Mouse (Mus musculus): ENCODE data around the gene Ltbp2. TPM values are rescaled to one million over a fixed set of nuclear protein-coding genes. Genes with fewer than 3 reads are reported as not detected.
A peak's percentile ranks its signal among the peaks of the same experiment; 100 is the strongest.

Gene Ltbp2
- polyA plus RNA-seq, 1 experiment from 2014 or later: 0.04 TPM

GRCm38 (mm10) chr12:84771981-84772520 is 104.3 kb downstream of the Ltbp2 start:
- ATAC-seq (replicated peaks; ENCODE audit: insufficient number of reproducible peaks, low FRiP score, low TSS enrichment, low read depth) (no peak), DNase-seq (ENCODE audit: low spot score) (peak; percentile 63)
- Histone ChIP-seq H3K9ac (replicated peaks; ENCODE audit: low read length) (peak overlapping the region; percentile 79), H3K27ac (replicated peaks; ENCODE audit: low read depth, low read length) (peak overlapping the region; percentile 86), H3K9me3 (replicated peaks; ENCODE audit: control insufficient read depth, low read length) (no peaks in the 10 kb centered on the region), H3K27me3 (ENCODE audit: control insufficient read depth, insufficient read depth, low read length) (no peaks in the 10 kb centered on the region), H3K4me1 (ENCODE audit: control insufficient read depth, insufficient read depth, low read length) (no peaks in the 10 kb centered on the region; the same call in 1 of the 2 replicates), H3K36me3 (replicated peaks; ENCODE audit: control insufficient read depth, insufficient read depth, low read depth, low read length) (no peaks in the 10 kb centered on the region), H3K4me3 (ENCODE audit: low read depth, low read length) (peak overlapping the region; percentile 57), H3K4me2 (ENCODE audit: low read depth, low read length) (peak overlapping the region; percentile 61)
- 3% methylated on average over 10 of the region's 10 CpGs for WGBS

- WGBS: 88% methylated on average over 7 of the region's 7 CpGs
- Histone ChIP-seq H3K4me2 (ENCODE audit: low read depth, low read length) (no peak overlapping the region), H3K9me3 (replicated peaks; ENCODE audit: control insufficient read depth, low read length) (no peaks in the 10 kb centered on the region), H3K27me3 (ENCODE audit: control insufficient read depth, insufficient read depth, low read length) (no peaks in the 10 kb centered on the region), H3K36me3 (replicated peaks; ENCODE audit: control insufficient read depth, insufficient read depth, low read depth, low read length) (peaks cover 2% of the 10 kb centered on the region), H3K9ac (replicated peaks; ENCODE audit: low read length) (no peak overlapping the region), H3K4me3 (ENCODE audit: low read depth, low read length) (no peak overlapping the region), H3K4me1 (ENCODE audit: control insufficient read depth, insufficient read depth, low read length) (no peaks in the 10 kb centered on the region; the same call in 1 of the 2 replicates), H3K27ac (replicated peaks; ENCODE audit: low read depth, low read length) (no peak overlapping the region)
- DNase-seq (ENCODE audit: low spot score): no peak
- ATAC-seq (replicated peaks; ENCODE audit: insufficient number of reproducible peaks, low FRiP score, low TSS enrichment, low read depth): no peak
Observed at GRCm38 (mm10) chr12:84769624-84770023, 106.7 kb downstream of the Ltbp2 start.

GRCm38 (mm10) chr12:84767510-84767909 is 108.8 kb downstream of the Ltbp2 start:
- no peak overlapping the region for H3K4me3 ChIP-seq (ENCODE audit: low read depth, low read length)
- H3K9ac ChIP-seq (replicated peaks; ENCODE audit: low read length): no peak overlapping the region
- no peaks in the 10 kb centered on the region for H3K27me3 ChIP-seq (ENCODE audit: control insufficient read depth, insufficient read depth, low read length)
- ATAC-seq (replicated peaks; ENCODE audit: insufficient number of reproducible peaks, low FRiP score, low TSS enrichment, low read depth): no peak
- 87% methylated on average over 6 of the region's 6 CpGs for WGBS
- no peaks in the 10 kb centered on the region; the same call in 1 of the 2 replicates for H3K4me1 ChIP-seq (ENCODE audit: control insufficient read depth, insufficient read depth, low read length)
- no peak overlapping the region for H3K27ac ChIP-seq (replicated peaks; ENCODE audit: low read depth, low read length)
- no peak overlapping the region for H3K4me2 ChIP-seq (ENCODE audit: low read depth, low read length)
- no peak for DNase-seq (ENCODE audit: low spot score)
- peaks cover 5% of the 10 kb centered on the region for H3K36me3 ChIP-seq (replicated peaks; ENCODE audit: control insufficient read depth, insufficient read depth, low read depth, low read length)
- no peaks in the 10 kb centered on the region for H3K9me3 ChIP-seq (replicated peaks; ENCODE audit: control insufficient read depth, low read length)

- 70% methylated on average over 5 of the region's 5 CpGs for WGBS
- no peaks in the 10 kb centered on the region for H3K9me3 ChIP-seq (replicated peaks; ENCODE audit: control insufficient read depth, low read length)
- no peak for DNase-seq (ENCODE audit: low spot score)
Observed at GRCm38 (mm10) chr12:84766113-84766735, 110.1 kb downstream of the Ltbp2 start.

GRCm38 (mm10) chr12:84765506-84765905 is 110.8 kb downstream of the Ltbp2 start:
- Histone ChIP-seq H3K4me2 (ENCODE audit: low read depth, low read length) (no peak overlapping the region), H3K4me3 (ENCODE audit: low read depth, low read length) (no peak overlapping the region), H3K9ac (replicated peaks; ENCODE audit: low read length) (no peak overlapping the region), H3K9me3 (replicated peaks; ENCODE audit: control insufficient read depth, low read length) (no peaks in the 10 kb centered on the region), H3K27ac (replicated peaks; ENCODE audit: low read depth, low read length) (no peak overlapping the region), H3K4me1 (ENCODE audit: control insufficient read depth, insufficient read depth, low read length) (no peaks in the 10 kb centered on the region), H3K27me3 (ENCODE audit: control insufficient read depth, insufficient read depth, low read length) (no peaks in the 10 kb centered on the region), H3K36me3 (replicated peaks; ENCODE audit: control insufficient read depth, insufficient read depth, low read depth, low read length) (peaks cover 5% of the 10 kb centered on the region)
- WGBS: 90% methylated on average over 15 of the region's 15 CpGs
- no peak for ATAC-seq (replicated peaks; ENCODE audit: insufficient number of reproducible peaks, low FRiP score, low TSS enrichment, low read depth)
- DNase-seq (ENCODE audit: low spot score): no peak

More at GRCm38 (mm10) chr12:84766113-84766735, 110.1 kb downstream of the Ltbp2 start:
- no peaks in the 10 kb centered on the region for H3K4me1 ChIP-seq (ENCODE audit: control insufficient read depth, insufficient read depth, low read length)
- H3K4me2 ChIP-seq (ENCODE audit: low read depth, low read length): no peak overlapping the region
- H3K27ac ChIP-seq (replicated peaks; ENCODE audit: low read depth, low read length): no peak overlapping the region
- no peak overlapping the region for H3K9ac ChIP-seq (replicated peaks; ENCODE audit: low read length)
- H3K27me3 ChIP-seq (ENCODE audit: control insufficient read depth, insufficient read depth, low read length): no peaks in the 10 kb centered on the region
- no peak for ATAC-seq (replicated peaks; ENCODE audit: insufficient number of reproducible peaks, low FRiP score, low TSS enrichment, low read depth)
- peaks cover 5% of the 10 kb centered on the region for H3K36me3 ChIP-seq (replicated peaks; ENCODE audit: control insufficient read depth, insufficient read depth, low read depth, low read length)
- no peak overlapping the region for H3K4me3 ChIP-seq (ENCODE audit: low read depth, low read length)

GRCm38 (mm10) chr12:84764756-84765155 is 111.6 kb downstream of the Ltbp2 start:
- no peaks in the 10 kb centered on the region for H3K9me3 ChIP-seq (replicated peaks; ENCODE audit: control insufficient read depth, low read length)
- no peak for ATAC-seq (replicated peaks; ENCODE audit: insufficient number of reproducible peaks, low FRiP score, low TSS enrichment, low read depth)
- no peak overlapping the region for H3K4me3 ChIP-seq (ENCODE audit: low read depth, low read length)
- no peak for DNase-seq (ENCODE audit: low spot score)
- no peak overlapping the region for H3K9ac ChIP-seq (replicated peaks; ENCODE audit: low read length)
- H3K4me1 ChIP-seq (ENCODE audit: control insufficient read depth, insufficient read depth, low read length): no peaks in the 10 kb centered on the region
- H3K27ac ChIP-seq (replicated peaks; ENCODE audit: low read depth, low read length): no peak overlapping the region
- H3K36me3 ChIP-seq (replicated peaks; ENCODE audit: control insufficient read depth, insufficient read depth, low read depth, low read length): peaks cover 5% of the 10 kb centered on the region
- H3K4me2 ChIP-seq (ENCODE audit: low read depth, low read length): no peak overlapping the region
- 88% methylated on average over 7 of the region's 7 CpGs for WGBS
- no peaks in the 10 kb centered on the region for H3K27me3 ChIP-seq (ENCODE audit: control insufficient read depth, insufficient read depth, low read length)

- Histone ChIP-seq H3K27me3 (ENCODE audit: control insufficient read depth, insufficient read depth, low read length) (no peaks in the 10 kb centered on the region), H3K36me3 (replicated peaks; ENCODE audit: control insufficient read depth, insufficient read depth, low read depth, low read length) (peaks cover 5% of the 10 kb centered on the region), H3K9ac (replicated peaks; ENCODE audit: low read length) (no peak overlapping the region), H3K27ac (replicated peaks; ENCODE audit: low read depth, low read length) (no peak overlapping the region), H3K4me1 (ENCODE audit: control insufficient read depth, insufficient read depth, low read length) (no peaks in the 10 kb centered on the region), H3K4me2 (ENCODE audit: low read depth, low read length) (no peak overlapping the region), H3K9me3 (replicated peaks; ENCODE audit: control insufficient read depth, low read length) (no peaks in the 10 kb centered on the region), H3K4me3 (ENCODE audit: low read depth, low read length) (no peak overlapping the region)
- DNase-seq (ENCODE audit: low spot score) (no peak), ATAC-seq (replicated peaks; ENCODE audit: insufficient number of reproducible peaks, low FRiP score, low TSS enrichment, low read depth) (no peak)
- 91% methylated on average over 13 of the region's 13 CpGs for WGBS
Observed at GRCm38 (mm10) chr12:84763577-84764218, 112.6 kb downstream of the Ltbp2 start.

- Histone ChIP-seq H3K4me3 (ENCODE audit: low read depth, low read length) (no peak overlapping the region), H3K27me3 (ENCODE audit: control insufficient read depth, insufficient read depth, low read length) (no peaks in the 10 kb centered on the region), H3K27ac (replicated peaks; ENCODE audit: low read depth, low read length) (no peak overlapping the region), H3K36me3 (replicated peaks; ENCODE audit: control insufficient read depth, insufficient read depth, low read depth, low read length) (peaks cover 5% of the 10 kb centered on the region), H3K4me2 (ENCODE audit: low read depth, low read length) (no peak overlapping the region), H3K4me1 (ENCODE audit: control insufficient read depth, insufficient read depth, low read length) (no peaks in the 10 kb centered on the region), H3K9ac (replicated peaks; ENCODE audit: low read length) (no peak overlapping the region), H3K9me3 (replicated peaks; ENCODE audit: control insufficient read depth, low read length) (no peaks in the 10 kb centered on the region)
- WGBS: 84% methylated on average over 5 of the region's 5 CpGs
- ATAC-seq (replicated peaks; ENCODE audit: insufficient number of reproducible peaks, low FRiP score, low TSS enrichment, low read depth) (no peak), DNase-seq (ENCODE audit: low spot score) (no peak)
Observed at GRCm38 (mm10) chr12:84762532-84762931, 113.8 kb downstream of the Ltbp2 start.

All from embryonic facial prominence, embryonic 11.5 days (tissue).